Mouse (Mus musculus) frontal cortex, postnatal 36 days (tissue): Measurements from ENCODE around the gene Ripply2.
"Not testable (repeated sequence)": the region's sequence is repeated elsewhere in the genome, so short reads cannot be mapped to it uniquely, and the experiment has no call there.

Source experiments
- DNase-seq, 2 experiments: peaks; one replicate each; pipeline ENCODE4 v3.0.0; 2022; ENCODE audit warnings: low spot score in 2 of 2

The Ripply2 gene

DNA sequence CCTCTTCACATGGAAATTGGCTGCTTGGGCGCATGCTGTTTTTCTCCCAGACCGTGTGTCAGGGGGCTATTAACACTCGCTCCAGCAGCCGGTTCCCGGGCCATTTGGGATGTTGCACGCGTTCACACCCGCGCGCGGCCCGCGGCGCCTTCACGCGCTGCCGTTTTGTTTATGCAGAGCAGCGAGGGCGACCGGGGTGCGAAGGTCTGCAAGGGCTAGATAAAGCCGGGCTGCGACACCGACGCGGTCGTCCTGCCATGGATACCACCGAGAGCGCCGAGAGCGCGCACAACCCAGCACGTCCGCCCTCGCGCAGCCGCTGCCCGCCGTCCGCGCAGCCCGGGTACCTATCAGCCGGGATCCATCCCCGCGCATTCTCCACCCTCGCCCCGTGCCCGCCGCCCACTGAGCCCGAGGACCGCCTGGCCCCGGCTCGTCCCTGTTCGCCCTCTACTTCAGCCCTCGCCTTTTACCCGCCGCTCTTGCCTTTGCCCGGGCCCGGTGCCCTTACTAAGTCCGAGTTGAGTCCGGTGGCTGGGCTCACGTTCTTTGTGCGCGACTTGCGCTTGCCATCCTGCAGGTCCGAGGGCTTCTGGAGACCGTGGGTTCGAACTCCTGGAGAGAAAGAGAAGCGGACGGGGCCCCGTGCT is at the start of gene Ripply2:
Gene Ripply2 (plus strand): TSS at position 250 of the 650 bp plus-strand sequence.
- DNase-seq, result peak; percentile 61 to 65

DNA sequence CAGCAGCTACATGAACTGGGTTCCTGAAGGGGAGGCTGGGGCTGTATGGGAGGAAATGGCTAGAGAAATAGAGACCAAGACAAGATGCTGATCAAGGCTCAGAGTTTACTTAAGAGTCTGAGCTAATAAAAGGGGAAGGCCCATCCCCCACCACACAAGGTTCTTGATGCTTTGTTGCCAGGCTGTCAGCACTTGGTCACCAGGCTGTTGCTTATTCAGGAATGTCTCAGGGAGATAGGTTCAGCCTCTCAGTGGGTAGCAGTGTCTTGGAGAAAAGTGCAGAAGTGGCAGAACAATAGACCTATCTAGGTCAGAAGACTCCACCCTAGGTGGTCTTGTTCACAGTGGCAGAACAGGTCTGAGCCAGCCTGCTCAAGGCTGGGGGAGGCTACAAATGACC is 42.9 kb upstream of the Ripply2 start:
- DNase-seq, result not testable (repeated sequence)

DNA sequence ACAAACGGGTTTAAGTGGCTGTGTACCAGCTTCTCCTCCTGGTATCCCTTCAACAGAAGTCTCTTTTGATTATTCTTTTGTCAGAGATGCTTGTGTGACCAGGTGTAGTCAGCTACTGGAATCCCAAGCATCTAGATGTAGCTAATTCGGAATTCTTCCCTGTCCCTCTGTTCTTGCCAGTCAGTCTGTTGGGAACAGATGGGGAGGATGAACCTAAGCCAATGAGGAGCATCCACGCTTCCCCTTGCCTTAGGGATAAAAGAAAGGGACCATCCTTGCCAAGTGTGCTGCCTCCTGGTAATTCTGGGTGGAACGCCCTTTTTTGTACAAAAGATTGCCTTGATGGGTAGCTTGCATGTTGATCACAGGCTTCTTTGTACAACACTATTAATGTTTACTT is 41.8 kb upstream of the Ripply2 start:
- DNase-seq, result peak in 1 of 2 experiments; percentile 18

DNA sequence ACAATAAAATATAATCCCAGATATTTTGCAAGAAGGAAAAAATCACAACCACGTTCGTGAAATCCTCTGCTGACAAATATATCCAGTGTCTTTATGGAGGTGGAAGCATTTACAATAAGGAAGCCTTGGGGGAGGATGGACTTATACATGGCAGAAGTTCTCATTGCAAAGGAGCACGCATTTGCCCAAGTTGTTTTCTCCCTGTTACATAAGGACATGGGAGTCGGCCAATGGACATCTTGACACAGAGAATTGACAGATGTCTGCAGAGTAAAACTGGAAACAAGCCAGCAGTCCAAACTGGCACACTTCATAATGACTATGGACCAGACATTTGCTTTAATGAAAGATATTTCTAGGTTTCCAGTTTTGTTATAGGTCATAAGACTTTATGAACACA is 38.4 kb upstream of the Ripply2 start:
- DNase-seq, result peak in 1 of 2 experiments; percentile 36

DNA sequence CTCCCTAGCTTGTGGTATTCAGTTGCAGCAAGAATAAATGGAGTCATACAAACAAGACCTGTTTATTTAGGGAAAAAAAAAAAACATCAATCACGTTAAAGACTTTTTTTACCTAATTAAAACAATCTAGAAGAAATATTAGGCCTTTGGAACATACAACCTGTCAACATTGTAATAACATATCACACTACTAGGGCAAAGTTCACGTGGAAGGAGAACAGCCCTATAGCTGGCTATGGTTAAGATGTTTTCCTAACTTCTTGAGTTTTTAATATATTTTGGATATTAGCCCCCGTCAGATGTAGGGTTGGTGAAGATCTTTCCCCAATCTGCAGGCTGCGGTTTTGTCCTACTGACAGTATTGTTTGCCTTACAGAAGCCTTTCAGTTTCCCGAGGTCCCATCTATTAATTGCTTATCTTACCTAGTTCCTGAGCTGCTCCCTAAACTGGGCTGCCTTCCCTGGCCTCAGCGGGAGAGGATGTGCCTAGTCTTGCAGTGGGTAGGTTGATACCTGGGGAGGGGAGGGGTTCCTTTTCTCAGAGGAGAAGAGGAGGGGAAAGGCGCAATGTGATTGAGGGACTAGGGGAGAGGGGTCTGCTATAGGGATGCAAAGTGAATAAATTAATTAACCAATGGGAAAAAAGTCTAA is 37.0 kb upstream of the Ripply2 start:
- no peak for DNase-seq

DNA sequence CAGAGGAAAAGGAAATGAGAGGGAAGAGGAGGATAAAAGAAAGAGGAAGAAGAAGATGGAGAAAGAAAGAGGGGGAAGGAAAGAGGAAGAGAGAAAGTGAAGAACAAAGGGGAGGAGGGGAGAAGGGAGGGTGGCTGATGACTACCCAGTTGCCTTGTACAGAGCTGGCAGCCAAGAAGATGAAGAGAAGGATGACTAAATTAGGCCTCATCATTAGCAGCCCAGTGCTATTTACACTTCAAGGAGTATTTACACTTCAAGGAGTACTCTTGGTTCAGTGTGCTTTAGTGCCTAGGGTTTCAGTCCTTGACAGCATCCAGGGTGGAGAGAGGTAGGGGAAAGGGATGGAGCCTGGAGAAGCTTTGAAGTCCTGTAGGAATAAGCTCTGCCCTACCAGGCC is 35.3 kb upstream of the Ripply2 start:
- DNase-seq, result no peak

DNA sequence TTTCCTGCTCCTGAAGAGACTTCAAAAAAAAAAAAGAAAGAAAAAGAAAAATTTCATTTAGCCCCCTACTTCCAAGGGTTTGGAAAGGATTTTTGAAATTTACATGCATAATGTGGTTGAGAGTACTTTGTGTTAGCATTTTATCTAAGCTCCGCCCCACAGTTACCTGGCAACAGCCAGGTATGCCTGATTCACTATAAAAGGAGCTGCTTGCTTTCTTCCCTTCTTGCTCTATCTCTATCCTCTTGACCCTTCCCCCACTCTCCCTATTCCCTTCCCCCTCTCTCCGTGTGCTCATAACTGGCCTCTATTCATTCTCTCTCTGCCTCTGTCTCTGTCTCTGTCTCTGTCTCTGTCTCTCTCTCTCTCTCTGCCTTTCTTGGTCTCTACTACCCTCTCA is 34.4 kb upstream of the Ripply2 start:
- no peak for DNase-seq

DNA sequence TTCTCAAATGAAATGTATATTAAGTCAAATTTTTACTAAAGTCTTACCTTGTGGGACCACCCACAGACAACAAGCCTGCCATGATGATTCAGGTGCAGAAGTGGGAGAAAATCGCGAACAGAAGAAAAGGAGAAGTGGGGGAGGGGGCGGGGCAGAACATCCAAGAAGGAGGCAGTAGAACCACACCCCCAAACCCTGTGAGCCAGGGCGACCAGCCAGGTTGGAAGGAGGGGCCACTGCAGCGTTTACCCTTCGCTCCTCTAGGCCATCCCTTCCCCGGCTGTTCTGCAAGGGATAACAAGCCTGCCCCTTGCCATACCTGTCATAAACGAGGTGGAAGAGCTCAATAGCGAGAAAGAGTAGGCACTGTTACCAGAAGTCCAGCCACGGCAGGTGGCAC is 33.8 kb upstream of the Ripply2 start:
- no peak for DNase-seq

DNA sequence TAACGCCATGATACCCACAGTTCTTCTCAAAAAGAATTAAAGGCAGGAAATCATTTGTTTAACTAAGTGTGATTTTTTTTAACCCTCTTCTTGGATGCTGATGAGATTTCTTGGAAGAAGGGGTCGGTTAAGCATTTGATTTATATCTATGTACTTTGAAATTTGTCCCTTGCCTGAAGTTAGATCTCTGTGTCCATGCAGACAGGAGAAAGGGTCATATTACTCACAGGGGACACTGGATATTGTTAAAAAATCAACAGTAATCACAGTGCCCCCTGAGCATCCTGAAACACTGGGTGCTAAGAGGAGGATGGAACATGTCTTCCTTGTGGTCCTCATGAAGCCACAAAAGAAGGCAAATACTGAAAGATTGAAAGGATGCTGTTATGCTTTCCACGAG is 30.8 kb upstream of the Ripply2 start:
- no peak for DNase-seq

DNA sequence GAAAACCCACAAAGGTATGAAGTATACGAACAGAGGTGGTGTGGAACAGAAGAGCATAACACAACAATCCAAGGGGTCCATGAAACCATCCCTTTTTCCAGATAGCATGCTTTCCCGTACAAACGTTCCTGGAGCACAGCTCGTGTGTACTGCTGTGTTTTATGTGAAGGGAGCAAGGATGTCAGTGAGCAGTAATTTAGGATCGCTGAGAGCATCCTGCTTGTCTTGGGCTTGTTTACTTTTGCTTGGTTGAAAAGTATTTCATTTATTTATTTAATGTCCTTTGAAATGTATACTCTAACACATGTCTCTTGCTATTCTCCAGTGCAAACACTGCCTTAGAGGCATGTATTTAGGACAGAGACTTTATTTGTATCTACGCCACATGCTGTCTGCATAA is 30.2 kb upstream of the Ripply2 start:
- DNase-seq, result no peak

DNA sequence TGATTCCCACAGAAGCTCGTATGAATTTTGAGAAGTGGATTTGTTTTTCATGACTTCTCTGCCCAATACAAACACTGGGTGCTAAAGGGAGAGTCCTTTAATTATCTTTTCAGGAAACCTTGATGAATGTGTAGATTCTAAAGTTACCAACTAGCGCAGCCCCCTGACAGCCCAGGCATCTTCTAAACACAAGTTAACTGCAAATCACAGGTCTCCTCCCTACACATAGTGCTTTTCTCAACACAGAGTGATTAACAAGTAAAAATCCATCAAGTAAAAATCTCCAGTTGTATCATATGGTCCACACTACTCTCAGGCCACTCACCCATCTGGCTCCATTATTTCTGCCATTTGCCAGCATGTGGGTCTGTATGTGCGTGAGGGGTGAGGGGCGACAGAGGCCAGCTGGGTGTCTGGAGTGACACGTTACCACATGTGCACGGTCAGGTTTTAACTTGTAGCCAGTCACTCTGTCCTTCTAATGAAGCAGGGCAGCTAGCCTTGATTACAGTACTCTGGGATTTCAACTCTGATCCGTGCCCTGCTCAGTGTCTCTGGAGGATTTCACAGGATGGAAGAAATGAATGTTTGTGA is 28.5 kb upstream of the Ripply2 start:
- DNase-seq, result no peak

DNA sequence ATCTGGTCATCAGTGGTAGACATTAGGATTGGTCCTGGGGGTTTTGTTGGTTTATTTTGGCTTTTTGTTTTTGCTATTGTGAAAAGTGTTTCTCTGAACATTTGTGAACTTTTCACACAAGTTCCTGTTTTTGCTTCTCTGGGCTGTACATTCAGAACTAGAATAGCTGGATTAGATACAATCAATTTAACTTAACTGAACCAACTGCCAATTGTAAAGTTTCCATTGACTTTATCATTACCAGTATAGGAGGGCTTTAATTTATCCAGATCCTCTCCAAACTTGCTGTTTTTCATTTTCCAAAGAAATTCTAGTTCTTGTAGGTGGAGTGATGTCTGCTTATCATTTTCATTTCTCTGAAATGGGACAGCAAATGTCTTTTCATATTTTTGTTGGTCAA is 25.5 kb upstream of the Ripply2 start:
- no peak for DNase-seq

DNA sequence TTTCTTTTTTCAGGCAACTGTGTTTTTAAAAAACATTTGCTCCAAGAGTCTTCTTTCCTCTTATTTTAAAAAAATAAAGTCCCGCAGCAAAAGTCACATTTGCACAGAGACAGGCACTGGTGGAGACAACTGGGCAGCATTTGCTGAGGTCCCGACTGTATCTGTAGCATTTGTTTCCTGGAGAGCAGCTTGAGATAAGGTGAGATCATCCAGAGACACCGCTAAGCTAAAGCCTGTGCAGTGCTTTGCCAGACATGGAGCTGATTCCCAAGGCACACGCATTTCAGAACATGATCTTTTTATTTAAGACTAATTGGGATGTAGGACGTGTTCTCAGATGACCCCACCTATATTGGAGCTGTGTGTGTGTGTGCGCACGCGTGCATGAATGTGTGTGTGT is 23.6 kb upstream of the Ripply2 start:
- no peak for DNase-seq

DNA sequence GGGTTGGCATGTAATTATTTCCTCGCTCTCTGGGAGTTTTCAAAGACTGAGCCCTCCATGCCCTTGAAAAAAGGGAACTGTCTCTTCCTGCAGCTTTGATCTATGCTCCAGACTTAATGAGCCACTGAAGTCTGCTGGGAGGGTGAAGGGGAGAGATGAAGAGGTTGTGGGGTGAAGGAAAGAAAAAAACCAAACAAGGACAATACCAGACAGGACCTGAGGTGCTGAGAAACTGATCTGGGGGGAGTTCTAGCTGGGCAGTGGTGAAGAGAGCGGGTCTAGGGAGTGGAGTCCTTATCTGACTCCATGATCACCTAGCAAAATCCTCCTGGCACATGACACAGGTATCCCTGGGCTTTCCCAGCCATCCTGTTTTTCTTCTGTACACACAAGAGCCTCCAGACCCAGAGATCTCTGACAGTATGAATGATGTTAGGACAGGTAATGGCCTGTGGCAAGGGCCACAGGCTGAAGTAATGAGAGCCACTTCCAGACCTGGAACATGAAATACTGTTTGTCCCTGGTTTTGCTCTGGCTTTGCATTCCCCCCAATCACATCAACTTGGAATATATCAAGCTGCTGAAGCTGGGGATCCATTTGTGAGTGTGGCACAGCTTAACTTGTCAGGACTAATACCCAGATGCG is 18.2 kb upstream of the Ripply2 start:
- DNase-seq, result no peak

DNA sequence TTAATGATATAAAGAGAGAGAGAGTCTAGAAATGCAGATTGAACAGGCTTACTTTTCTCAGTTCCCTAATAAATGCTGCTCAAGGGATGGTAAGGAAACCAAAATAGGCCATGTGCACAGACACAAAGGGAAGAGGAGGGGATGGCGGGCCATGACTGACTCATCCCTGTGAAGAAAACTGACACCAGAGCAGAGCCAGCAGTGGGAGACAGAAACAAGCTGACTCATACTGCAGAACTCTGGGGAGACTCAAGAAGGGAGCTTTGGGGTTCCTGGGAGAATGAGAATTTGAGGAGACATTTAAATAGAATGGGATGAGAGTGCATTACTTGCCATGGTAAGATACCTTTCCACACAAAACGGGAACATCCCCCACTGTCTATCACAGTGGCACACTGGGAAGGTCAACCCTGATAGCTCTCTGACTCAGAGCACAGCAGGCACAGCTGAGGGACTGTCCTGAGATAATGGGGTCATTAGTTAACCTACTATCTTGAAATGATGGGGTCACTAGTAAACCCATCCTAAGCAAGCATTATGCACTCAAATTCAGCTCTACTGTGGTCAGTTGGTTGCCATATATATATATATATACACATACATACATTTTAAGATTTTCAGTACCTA is 15.3 kb upstream of the Ripply2 start:
- peak; percentile 60 to 63 for DNase-seq

DNA sequence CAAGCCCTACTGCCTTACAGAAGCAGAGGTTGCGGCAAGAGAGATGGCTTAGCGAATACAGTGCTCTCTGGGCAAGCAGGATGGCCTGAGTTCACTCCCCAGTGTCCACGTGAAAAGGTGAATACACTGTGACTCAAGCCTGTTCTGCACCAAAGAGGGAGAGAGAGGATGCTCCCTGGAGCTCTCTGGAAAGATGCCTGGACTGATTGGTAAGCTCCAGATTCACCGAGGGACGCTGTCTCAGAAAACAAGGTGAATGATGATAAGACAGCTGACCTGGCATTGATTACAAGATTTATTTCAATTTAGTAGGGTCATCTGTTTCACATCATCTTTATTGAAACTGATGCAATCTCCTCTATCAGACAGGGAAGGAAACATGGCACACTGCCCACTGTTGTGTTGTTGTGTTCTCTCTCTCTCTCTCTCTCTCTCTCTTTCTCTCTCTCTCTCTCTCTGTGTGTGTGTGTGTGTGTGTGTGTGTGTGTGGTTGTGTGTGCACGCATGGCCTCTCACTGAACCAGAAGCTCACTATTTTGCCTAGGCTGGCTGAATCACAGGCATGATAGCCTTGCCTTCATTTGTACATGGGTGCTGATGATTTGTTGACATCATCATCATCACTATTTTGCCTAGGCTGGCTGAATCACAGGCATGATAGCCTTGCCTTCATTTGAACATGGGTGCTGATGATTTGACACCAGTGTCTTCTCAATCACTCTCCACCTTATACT is 10.5 kb upstream of the Ripply2 start:
- no peak for DNase-seq

DNA sequence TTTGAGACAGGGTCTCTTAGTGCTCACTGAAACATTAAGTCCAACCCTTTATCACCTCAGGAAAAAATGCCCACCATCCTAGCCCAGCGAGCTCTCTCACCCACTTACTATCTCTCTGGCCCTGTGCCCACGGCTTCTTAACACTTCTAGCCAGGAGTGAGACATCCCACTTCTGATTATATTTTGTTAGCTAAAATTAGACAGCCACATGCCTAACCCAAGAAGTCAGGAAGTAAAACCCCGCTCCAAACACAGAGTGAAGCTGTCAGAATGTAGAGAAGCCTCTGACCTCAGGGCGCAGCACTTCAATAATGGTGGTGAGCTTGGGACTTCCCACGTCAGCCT is 9.9 kb upstream of the Ripply2 start:
- DNase-seq, result no peak

DNA sequence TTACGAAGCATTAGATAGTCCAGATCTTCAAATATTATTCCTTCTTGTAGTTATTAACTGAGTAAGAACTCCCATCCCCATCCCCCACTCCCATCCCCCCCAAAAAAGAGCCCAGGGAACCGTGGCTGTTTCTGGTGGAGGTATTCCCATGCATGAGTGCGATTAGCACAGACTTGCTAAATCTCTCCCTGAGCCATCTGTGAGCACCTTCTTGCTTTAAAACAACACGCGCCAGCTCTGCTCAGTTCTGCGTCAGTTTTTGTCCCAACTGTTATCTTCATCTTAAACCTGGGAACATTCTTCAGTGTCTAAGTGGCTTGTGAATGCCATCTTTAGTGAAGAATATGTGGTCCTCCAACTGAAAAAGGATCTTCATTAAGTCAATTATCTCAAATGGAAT is 6.8 kb upstream of the Ripply2 start:
- DNase-seq, result no peak

DNA sequence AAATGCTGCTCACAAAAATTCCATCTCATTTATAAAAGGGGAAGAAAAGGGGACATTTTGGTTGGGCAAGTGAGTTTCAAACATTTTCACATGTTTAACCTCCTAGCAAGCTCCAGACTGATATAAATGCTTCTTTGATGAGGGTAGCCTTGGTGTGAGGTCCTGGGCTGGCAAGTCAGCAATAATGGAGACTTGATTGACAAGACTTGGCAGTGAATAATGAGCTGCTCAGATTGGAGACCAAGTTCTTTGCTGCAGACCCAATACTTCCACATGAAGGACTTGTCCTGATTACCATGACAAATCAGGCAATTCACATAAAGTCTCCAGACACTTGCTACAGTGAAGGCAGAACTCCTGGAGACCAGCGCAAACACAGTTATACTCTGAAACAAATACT is 6.4 kb upstream of the Ripply2 start:
- no peak for DNase-seq

DNA sequence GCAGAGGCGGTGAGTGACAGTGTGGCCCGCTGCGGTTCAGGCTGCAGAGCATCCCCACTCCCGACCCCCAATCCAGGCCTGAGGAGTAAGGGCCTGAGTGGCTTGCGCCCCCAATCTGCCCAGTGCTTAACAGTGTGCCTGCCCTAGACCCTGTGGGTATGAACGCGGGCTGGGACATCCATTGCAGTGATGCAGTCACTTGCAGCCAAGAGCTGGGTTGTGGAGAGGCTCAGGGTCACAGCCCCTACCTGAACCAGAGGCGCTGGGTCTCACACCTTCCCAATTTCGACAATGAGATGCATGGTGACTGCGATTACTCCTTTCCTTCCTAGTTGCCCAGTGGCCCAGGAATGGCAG is 579 bp downstream of the Ripply2 start:
- no peak for DNase-seq

DNA sequence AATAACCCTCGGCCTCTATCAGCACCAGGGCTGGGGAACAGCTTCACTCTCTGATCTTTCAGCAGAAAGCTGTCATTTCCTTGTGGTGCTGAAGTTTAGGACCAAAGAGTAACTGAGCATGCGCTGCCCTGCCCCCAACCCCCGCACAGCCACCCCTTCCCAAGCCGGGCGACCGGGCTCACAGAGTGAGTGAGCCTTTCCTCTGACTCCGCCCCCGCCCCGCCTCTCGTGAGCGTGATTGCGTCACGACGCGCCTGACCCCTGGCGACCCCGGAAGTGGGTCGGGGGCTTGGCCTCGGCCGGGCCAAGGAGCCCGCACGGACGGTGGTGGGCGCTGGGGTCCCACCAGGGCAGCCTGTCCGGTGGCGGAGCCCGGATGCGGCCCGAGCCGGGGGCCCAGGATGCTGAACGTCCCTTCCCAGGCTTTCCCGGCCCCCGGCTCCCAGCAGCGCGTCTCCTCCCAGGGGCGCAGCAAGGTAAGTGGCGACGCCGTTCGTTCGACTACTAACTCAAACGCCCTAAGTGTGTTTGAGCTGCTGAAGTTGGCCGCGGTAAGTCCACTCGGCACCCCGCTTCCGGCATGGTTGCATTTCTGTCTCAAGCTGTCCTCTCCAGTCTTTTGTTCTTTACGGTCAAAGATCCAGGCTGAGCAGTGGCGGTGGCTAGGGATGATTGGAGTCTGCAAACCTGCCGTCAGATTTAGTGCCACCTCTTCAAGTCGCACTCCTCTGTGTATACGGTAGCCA is 6.6 kb downstream of the Ripply2 start, which contains the start of gene Cyb5r4:
Gene Cyb5r4 (plus strand): TSS at position 237 of the 746 bp plus-strand sequence.
- DNase-seq, result peak; percentile 91 to 92
